Mouse (Mus musculus): Measurements from ENCODE around the gene Ahnak2. TPM values are rescaled to one million over a fixed set of nuclear protein-coding genes. Genes with fewer than 3 reads are reported as not detected.

The Ahnak2 gene
- polyA plus RNA-seq, 1 experiment, result 0.83 TPM

- no peak overlapping the region for H3K27ac ChIP-seq (ENCODE audit: insufficient read depth, low read length)
- H3K36me3 ChIP-seq (ENCODE audit: control insufficient read depth, insufficient read depth, low read length), result no peaks in the 10 kb centered on the region
- TF ChIP-seq CTCF (IDR thresholded peaks at IDR 0.05; ENCODE audit: extremely low read depth, insufficient read depth, insufficient read length, insufficient replicate concordance) (no peak), POLR2A (IDR thresholded peaks at IDR 0.05; ENCODE audit: low read depth, low read length) (no peak)
- no peaks in the 10 kb centered on the region for H3K27me3 ChIP-seq (ENCODE audit: control insufficient read depth, insufficient read depth, low read length)
- 80% methylated on average over 10 of the region's 11 CpGs for WGBS
- no peak for DNase-seq (ENCODE audit: low read depth in 1 of 2, low spot score in 2 of 2)
- no peak overlapping the region for H3K4me3 ChIP-seq (ENCODE audit: extremely low read depth, insufficient read depth, insufficient read length)
- peaks cover 5% of the 10 kb centered on the region; the same call in 1 of the 2 replicates for H3K4me1 ChIP-seq (ENCODE audit: control insufficient read depth, insufficient read depth, insufficient read length)
Observed at GRCm38 (mm10) chr12:112744211-112744610, 58.2 kb downstream of the Ahnak2 start.

GRCm38 (mm10) chr12:112743168-112743975 lies 59.1 kb downstream of the Ahnak2 start:
- TF ChIP-seq POLR2A (IDR thresholded peaks at IDR 0.05; ENCODE audit: low read depth, low read length) (no peak), CTCF (IDR thresholded peaks at IDR 0.05; ENCODE audit: extremely low read depth, insufficient read depth, insufficient read length, insufficient replicate concordance) (peak; percentile 83; the same call in 1 of the 2 replicates)
- H3K27me3 ChIP-seq (ENCODE audit: control insufficient read depth, insufficient read depth, low read length), result no peaks in the 10 kb centered on the region
- H3K36me3 ChIP-seq (ENCODE audit: control insufficient read depth, insufficient read depth, low read length), result no peaks in the 10 kb centered on the region
- H3K4me3 ChIP-seq (ENCODE audit: extremely low read depth, insufficient read depth, insufficient read length), result no peak overlapping the region
- H3K27ac ChIP-seq (ENCODE audit: insufficient read depth, low read length), result no peak overlapping the region
- H3K4me1 ChIP-seq (ENCODE audit: control insufficient read depth, insufficient read depth, insufficient read length), result peaks cover 5% of the 10 kb centered on the region; the same call in 1 of the 2 replicates
- DNase-seq (ENCODE audit: low read depth in 1 of 2, low spot score in 2 of 2), result peak; percentile 58 to 76
- 32% methylated on average over 25 of the region's 25 CpGs for WGBS

- 41% methylated on average over 6 of the region's 6 CpGs for WGBS
- no peaks in the 10 kb centered on the region for H3K36me3 ChIP-seq (ENCODE audit: control insufficient read depth, insufficient read depth, low read length)
- TF ChIP-seq POLR2A (IDR thresholded peaks at IDR 0.05; ENCODE audit: low read depth, low read length) (no peak), CTCF (IDR thresholded peaks at IDR 0.05; ENCODE audit: extremely low read depth, insufficient read depth, insufficient read length, insufficient replicate concordance) (no peak)
- H3K4me3 ChIP-seq (ENCODE audit: extremely low read depth, insufficient read depth, insufficient read length), result no peak overlapping the region
- no peak overlapping the region for H3K27ac ChIP-seq (ENCODE audit: insufficient read depth, low read length)
- H3K4me1 ChIP-seq (ENCODE audit: control insufficient read depth, insufficient read depth, insufficient read length), result peaks cover 5% of the 10 kb centered on the region; the same call in 1 of the 2 replicates
- H3K27me3 ChIP-seq (ENCODE audit: control insufficient read depth, insufficient read depth, low read length), result no peaks in the 10 kb centered on the region
- no peak for DNase-seq (ENCODE audit: low read depth in 1 of 2, low spot score in 2 of 2)
Observed at GRCm38 (mm10) chr12:112742768-112743167, 59.7 kb downstream of the Ahnak2 start.

- Histone ChIP-seq H3K36me3 (ENCODE audit: control insufficient read depth, insufficient read depth, low read length) (no peaks in the 10 kb centered on the region), H3K4me1 (ENCODE audit: control insufficient read depth, insufficient read depth, insufficient read length) (peaks cover 5% of the 10 kb centered on the region; the same call in 1 of the 2 replicates), H3K27ac (ENCODE audit: insufficient read depth, low read length) (no peak overlapping the region), H3K27me3 (ENCODE audit: control insufficient read depth, insufficient read depth, low read length) (no peaks in the 10 kb centered on the region), H3K4me3 (ENCODE audit: extremely low read depth, insufficient read depth, insufficient read length) (no peak overlapping the region)
- WGBS, result 95% methylated on average over 24 of the region's 24 CpGs
- no peak for DNase-seq (ENCODE audit: low read depth in 1 of 2, low spot score in 2 of 2)
- TF ChIP-seq POLR2A (IDR thresholded peaks at IDR 0.05; ENCODE audit: low read depth, low read length), result no peak
- TF ChIP-seq CTCF (IDR thresholded peaks at IDR 0.05; ENCODE audit: extremely low read depth, insufficient read depth, insufficient read length, insufficient replicate concordance), result no peak
Observed at GRCm38 (mm10) chr12:112739023-112739568, 63.4 kb downstream of the Ahnak2 start.

GRCm38 (mm10) chr12:112738281-112739022 lies 64.0 kb downstream of the Ahnak2 start:
- Histone ChIP-seq H3K27me3 (ENCODE audit: control insufficient read depth, insufficient read depth, low read length) (no peaks in the 10 kb centered on the region), H3K4me3 (ENCODE audit: extremely low read depth, insufficient read depth, insufficient read length) (no peak overlapping the region), H3K27ac (ENCODE audit: insufficient read depth, low read length) (no peak overlapping the region), H3K36me3 (ENCODE audit: control insufficient read depth, insufficient read depth, low read length) (no peaks in the 10 kb centered on the region), H3K4me1 (ENCODE audit: control insufficient read depth, insufficient read depth, insufficient read length) (peaks cover 5% of the 10 kb centered on the region; the same call in 1 of the 2 replicates)
- WGBS, result 94% methylated on average over 31 of the region's 31 CpGs
- DNase-seq (ENCODE audit: low read depth in 1 of 2, low spot score in 2 of 2), result no peak
- TF ChIP-seq CTCF (IDR thresholded peaks at IDR 0.05; ENCODE audit: extremely low read depth, insufficient read depth, insufficient read length, insufficient replicate concordance), result no peak
- TF ChIP-seq POLR2A (IDR thresholded peaks at IDR 0.05; ENCODE audit: low read depth, low read length), result no peak

- TF ChIP-seq POLR2A (IDR thresholded peaks at IDR 0.05; ENCODE audit: low read depth, low read length) (no peak), CTCF (IDR thresholded peaks at IDR 0.05; ENCODE audit: extremely low read depth, insufficient read depth, insufficient read length, insufficient replicate concordance) (no peak)
- DNase-seq (ENCODE audit: low read depth in 1 of 2, low spot score in 2 of 2), result no peak
- Histone ChIP-seq H3K27me3 (ENCODE audit: control insufficient read depth, insufficient read depth, low read length) (no peaks in the 10 kb centered on the region), H3K36me3 (ENCODE audit: control insufficient read depth, insufficient read depth, low read length) (no peaks in the 10 kb centered on the region), H3K27ac (ENCODE audit: insufficient read depth, low read length) (no peak overlapping the region), H3K4me3 (ENCODE audit: extremely low read depth, insufficient read depth, insufficient read length) (no peak overlapping the region), H3K4me1 (ENCODE audit: control insufficient read depth, insufficient read depth, insufficient read length) (peaks cover 4% of the 10 kb centered on the region; the same call in 1 of the 2 replicates)
- 91% methylated on average over 14 of the region's 14 CpGs for WGBS
Observed at GRCm38 (mm10) chr12:112737761-112738160, 64.7 kb downstream of the Ahnak2 start.

All from spleen, adult 2 months (tissue).